Mouse (Mus musculus): Measurements from ENCODE around the gene Adam12. TPM values are rescaled to one million over a fixed set of nuclear protein-coding genes. Genes with fewer than 3 reads are reported as not detected.
A peak's percentile ranks its signal among the peaks of the same experiment; 100 is the strongest.

The Adam12 gene
- total RNA-seq, 2 experiments from 2014 or later: 24.4 to 26.3 TPM

GRCm38 (mm10) chr7:134159608-134160007 is 72.3 kb downstream of the Adam12 start:
- no peak for DNase-seq (ENCODE audit: low spot score in 2 of 2)

DNA sequence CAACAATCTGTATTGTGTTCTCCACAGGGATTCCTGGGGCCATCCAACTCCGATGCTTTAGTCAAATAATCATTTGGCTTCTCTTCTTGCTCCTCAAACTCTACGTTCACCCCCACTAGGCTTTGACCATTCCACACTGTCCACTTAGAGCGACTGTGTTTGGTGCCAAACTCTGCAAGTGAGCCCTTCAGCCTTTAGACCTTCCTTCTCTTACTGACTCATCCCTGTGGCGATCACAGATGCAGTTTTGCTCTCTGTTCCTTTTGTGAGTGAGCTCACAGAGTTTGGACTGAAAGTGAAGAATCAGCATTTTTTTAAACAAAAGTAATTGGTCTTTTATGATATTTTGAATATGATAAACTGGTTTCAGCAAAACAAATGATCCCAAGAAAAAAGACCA is 80.6 kb downstream of the Adam12 start:
- DNase-seq (ENCODE audit: low spot score in 2 of 2): no peak

GRCm38 (mm10) chr7:134150305-134150704 is 81.6 kb downstream of the Adam12 start:
- no peak for DNase-seq (ENCODE audit: low spot score in 2 of 2)

GRCm38 (mm10) chr7:134149351-134149750 is 82.6 kb downstream of the Adam12 start:
- no peak for DNase-seq (ENCODE audit: low spot score in 2 of 2)

DNA sequence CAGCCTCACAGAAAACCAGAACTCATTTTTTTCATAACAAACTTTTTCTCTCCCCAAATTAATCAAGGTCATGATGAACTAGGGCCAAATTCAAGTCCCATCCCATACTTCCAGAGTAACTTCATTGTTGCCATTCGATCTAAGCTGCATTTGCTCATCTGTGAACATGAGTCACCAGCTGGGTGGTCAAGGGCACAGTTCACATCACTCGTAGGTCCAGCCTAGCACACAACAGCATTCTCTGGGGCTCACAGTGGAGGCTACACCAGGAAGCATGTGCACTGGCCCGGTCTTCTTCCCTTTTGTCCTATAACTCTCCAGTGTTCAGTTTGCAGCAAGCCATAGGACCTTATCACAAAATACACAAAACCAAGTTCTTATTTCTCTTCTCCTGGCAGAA is 84.4 kb downstream of the Adam12 start:
- no peak for DNase-seq (ENCODE audit: low spot score in 2 of 2)

- DNase-seq (ENCODE audit: low spot score in 2 of 2): no peak
These were observed 85.1 kb downstream of the Adam12 start for GRCm38 (mm10) chr7:134146821-134147220.

DNA sequence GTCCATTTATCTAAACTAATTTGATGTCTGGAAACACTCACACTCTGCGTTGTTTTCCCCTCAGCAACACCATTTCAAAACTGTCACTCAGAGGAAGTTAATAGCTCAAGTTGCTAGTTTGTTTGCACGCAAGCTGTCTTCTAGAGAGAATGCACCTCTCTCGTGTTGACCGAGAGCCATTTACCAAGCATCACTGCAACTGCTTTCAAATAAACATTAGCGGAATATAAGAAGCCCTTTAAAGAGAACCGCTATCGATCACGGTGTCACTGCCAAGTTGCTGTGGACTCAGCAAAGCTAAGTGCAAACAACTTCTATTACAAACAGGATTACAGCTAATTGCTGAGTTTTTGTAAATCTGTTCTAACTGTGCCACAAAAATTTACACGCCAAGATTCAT is 87.8 kb downstream of the Adam12 start:
- DNase-seq (ENCODE audit: low spot score in 2 of 2): no peak

- peak in 1 of 2 experiments; percentile 49 for DNase-seq (ENCODE audit: low spot score in 2 of 2)
These were observed 92.5 kb downstream of the Adam12 start for GRCm38 (mm10) chr7:134139291-134139949.

- DNase-seq (ENCODE audit: low spot score in 2 of 2): no peak
These were observed 99.6 kb downstream of the Adam12 start for GRCm38 (mm10) chr7:134132323-134132722.

DNA sequence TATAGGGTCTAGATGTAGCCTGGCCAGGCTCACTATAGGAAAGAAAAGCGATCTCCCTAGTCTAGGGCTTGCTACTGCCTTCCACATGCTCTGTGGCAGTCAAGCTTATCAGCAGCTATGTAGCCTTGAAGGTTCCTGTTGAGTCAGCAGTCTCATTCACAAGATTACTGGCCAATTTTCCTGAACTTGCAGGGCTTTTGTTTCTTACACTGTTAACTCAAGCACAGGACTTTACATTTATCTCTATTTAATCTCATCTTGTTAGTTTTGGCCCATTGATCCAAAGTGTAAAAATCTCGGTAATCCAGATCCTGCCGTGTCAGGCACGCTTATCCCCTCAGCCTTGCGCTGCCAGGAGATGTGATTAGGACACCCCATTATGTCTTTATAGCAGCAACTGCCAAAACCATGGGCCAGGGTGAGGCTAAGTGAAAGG is 103.8 kb downstream of the Adam12 start:
- no peak for DNase-seq (ENCODE audit: low spot score in 2 of 2)

GRCm38 (mm10) chr7:134121397-134121796 is 110.5 kb downstream of the Adam12 start:
- no peak for DNase-seq (ENCODE audit: low spot score in 2 of 2)

- no peak for DNase-seq (ENCODE audit: low spot score in 2 of 2)
These were observed 116.5 kb downstream of the Adam12 start for GRCm38 (mm10) chr7:134115438-134115837.

DNA sequence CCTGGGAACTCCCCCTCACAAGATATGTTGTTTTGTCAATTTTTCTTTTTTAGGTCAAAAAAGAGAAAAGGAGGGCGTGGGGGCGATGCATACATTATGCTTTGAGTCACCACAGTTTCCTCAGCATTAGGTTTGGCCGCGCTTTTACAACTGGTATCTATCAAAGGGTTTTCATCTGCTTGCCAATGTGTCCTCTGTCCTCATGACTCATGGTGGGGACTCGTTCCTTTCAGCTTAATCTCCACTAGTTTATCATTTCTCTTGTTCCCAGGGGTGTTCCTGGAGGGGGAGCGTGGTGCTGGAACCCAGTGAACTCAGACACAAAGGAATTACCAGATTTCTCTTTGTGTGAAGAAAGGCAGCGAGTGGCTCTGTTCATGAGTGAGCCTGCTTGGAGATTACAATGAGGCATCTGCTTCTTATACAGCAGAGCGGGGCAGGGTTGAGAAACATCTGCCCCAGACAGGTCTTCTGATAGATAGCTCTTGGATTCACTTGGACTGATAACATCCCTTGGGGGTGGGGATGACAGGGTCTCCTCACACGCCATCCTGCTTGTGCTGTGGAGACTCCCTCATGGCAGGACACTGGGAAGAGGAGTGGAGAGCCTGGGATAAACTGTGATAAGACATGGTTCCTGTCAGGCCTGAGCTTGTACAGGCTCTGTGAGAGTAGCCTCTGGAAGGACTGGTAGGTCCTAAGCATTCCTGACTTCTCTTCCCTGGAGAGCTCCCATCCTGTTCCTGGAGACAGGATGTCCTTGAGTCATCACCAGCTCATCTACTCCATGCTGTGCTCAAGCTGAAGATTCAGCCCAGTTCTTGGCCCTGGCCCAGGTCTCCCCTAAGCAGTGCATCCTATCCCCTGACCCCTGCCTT is 117.4 kb downstream of the Adam12 start:
- no peak for DNase-seq (ENCODE audit: low spot score in 2 of 2)

DNA sequence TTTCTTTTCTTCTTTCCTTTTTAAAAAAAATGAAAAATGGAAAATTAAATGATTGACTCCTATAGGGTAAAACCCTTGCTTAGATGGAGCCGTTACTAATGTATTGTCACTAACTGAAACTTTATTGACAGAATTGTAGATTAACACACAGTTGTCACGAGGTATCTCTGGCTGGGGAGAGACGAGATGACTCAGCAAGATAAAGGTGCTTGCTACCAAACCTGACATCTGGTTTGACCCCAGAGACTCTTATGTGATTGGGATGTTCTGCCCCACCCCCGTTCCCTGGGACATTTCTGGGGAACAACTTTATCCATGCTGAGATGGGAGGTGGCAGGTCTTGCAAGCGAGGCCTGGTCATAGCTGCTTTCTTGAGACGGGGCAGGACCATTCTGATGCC is 118.1 kb downstream of the Adam12 start:
- no peak for DNase-seq (ENCODE audit: low spot score in 2 of 2)

DNA sequence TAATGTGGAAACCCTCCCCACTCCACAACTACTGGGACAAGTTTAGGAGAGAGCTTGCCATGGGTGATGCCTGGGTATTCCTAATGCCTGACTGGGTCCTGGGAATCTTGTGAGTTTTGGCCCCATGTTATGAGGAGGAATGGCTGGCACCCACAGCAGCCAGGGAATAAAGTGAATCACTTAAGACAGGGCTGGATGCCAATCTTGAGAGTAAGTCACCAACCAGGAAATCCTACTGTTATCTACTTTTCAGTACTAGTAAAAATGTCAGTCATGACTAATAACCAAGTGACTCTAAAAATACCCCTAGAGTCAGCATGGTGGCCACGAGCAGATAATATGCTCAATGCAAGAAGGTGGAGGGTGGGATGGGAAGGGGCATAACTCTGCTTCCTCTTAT is 121.8 kb downstream of the Adam12 start:
- DNase-seq (ENCODE audit: low spot score in 2 of 2): no peak

GRCm38 (mm10) chr7:134107849-134108248 is 124.1 kb downstream of the Adam12 start:
- no peak for DNase-seq (ENCODE audit: low spot score in 2 of 2)

GRCm38 (mm10) chr7:134099010-134099409 is 132.9 kb downstream of the Adam12 start:
- DNase-seq (ENCODE audit: low spot score in 2 of 2): no peak

- no peak for DNase-seq (ENCODE audit: low spot score in 2 of 2)
These were observed 134.1 kb downstream of the Adam12 start for GRCm38 (mm10) chr7:134097861-134098260.

DNA sequence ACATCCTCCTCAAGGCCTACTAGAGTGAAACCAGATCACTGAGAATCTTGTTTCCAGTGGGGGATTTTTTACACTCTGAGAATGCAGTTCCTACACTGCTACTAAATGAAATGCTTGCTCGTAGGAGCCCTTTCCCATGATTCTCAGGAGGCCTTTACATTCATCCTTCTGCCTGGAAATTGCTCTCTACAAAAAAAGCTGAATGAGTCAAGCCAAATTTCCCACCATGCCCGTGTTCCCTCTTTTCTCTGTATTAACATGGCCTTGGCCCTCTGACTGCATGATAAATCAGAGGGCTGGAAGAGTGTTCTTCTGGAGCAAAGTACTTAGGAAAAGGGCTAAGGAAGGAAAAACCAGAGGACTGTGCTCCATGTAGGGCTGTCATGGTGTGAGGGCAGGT is 138.1 kb downstream of the Adam12 start:
- DNase-seq (ENCODE audit: low spot score in 2 of 2): no peak

DNA sequence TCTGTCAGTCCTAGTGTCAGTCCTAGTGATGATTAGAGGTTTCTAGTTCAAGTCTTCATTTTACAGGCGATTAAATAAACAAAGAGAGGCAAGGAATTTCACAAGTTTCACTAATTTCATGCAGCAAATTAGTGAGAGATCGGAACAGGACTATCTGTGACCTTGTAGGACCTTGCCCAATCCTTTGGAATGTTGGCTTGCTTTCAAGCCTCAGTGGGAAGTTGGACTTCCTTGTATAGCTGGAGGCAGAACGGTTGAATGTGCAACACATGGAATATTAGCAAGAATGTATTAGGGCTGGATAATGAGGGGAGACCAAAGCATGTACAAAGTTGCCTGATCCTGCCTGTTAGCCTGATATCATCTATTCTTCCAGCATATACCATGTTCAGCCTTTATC is 141.2 kb downstream of the Adam12 start:
- no peak for DNase-seq (ENCODE audit: low spot score in 2 of 2)

GRCm38 (mm10) chr7:134090256-134090655 is 141.7 kb downstream of the Adam12 start:
- no peak for DNase-seq (ENCODE audit: low spot score in 2 of 2)

DNA sequence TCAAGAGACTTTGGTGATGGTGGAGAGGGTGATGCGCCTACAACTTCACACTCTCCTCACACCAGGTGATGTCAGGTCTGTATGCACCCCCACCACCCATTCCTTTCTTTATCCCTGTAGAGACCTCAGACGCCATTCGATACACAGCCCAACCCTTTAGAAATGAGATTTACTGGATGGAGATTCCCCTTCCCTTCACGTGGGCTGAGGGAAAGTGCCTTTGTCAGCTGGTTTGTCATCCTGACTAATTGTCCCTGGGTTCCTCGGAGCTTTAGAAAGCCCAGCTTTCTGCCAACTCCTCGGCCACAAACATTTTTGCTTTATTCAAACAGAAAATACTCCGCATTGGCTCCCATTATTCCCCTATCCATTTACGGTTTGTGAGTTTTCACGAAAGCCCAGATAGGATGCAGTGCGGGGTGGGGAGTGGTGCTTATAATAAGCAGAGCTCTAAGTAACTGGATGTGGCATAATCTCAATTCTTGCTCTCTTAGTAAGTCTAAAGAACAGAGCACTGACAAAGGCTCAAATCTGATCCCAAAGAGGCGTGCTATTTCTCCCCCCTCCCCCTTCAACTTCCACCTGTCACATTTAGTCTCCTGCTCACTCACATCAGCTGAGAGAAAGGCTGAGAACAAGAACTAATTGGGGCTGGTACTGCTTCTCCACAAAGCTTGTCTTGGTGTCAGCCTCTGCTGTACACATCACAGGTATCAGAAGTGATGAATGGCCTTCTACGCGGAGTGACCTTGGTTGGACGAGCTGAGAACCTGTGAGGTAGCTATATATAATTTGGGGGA is 143.2 kb downstream of the Adam12 start:
- no peak for DNase-seq (ENCODE audit: low spot score in 2 of 2)
